Mouse (Mus musculus): Measurements from ENCODE around the gene Ccnt2. TPM values are rescaled to one million over a fixed set of nuclear protein-coding genes. Genes with fewer than 3 reads are reported as not detected.

Ccnt2 gene
- polyA plus RNA-seq, 1 experiment from 2014 or later, result 124 TPM

- H3K4me3 ChIP-seq, result no peak within 1 kb of the TSS
- H3K4me2 ChIP-seq, result no peak within 1 kb of the TSS
- no peaks in the 10 kb centered on the region for H3K4me1 ChIP-seq (replicated peaks)
- no peak for ATAC-seq (ENCODE audit: low FRiP score)
- H3K27ac ChIP-seq, result no peak within 1 kb of the TSS
- WGBS, result 72% methylated on average over 14 of the region's 14 CpGs
- no peaks in the 10 kb centered on the region; the same call in 1 of the 2 replicates for H3K36me3 ChIP-seq
- no peaks in the 10 kb centered on the region for H3K27me3 ChIP-seq
- no peak within 1 kb of the TSS for H3K9ac ChIP-seq
- H3K9me3 ChIP-seq, result 0 out of 2 replicates have a peak, but pooled peaks cover 12% of the 10 kb centered on the region
Measured at GRCm38 (mm10) chr1:127854486-127855222, 80.7 kb downstream of the Ccnt2 start, which contains the start of gene Map3k19. Map3k19 (minus strand) TSS chr1:127855031.

Other genes starting within 250 kb of the Ccnt2 start
- 47.5 and 52.6 TPM in 2 replicates for gene Tmem163, start 94.6 kb upstream of the Ccnt2 start, polyA plus RNA-seq (2015; fragmentation: Nextera tagmentation; extraction: Ambion mirVana)
- 0.09 TPM in 1 of 2 replicates, not detected in the other for gene Acmsd, start 44.8 kb upstream of the Ccnt2 start, polyA plus RNA-seq (2015; fragmentation: Nextera tagmentation; extraction: Ambion mirVana)
- gene Map3k19, start 80.9 kb downstream of the Ccnt2 start, polyA plus RNA-seq (2015; fragmentation: Nextera tagmentation; extraction: Ambion mirVana), result 0.65 and 0.70 TPM in 2 replicates
- gene Rab3gap1, start 94.6 kb downstream of the Ccnt2 start, polyA plus RNA-seq (2015; fragmentation: Nextera tagmentation; extraction: Ambion mirVana), result 20.7 and 21.2 TPM in 2 replicates